Mouse (Mus musculus): Measurements from ENCODE around the gene Icam1. TPM values are rescaled to one million over a fixed set of nuclear protein-coding genes. Genes with fewer than 3 reads are reported as not detected.

The Icam1 gene
- polyA plus RNA-seq, 1 experiment from 2014 or later = 5.5 TPM

- Histone ChIP-seq H3K27ac (replicated peaks; ENCODE audit: low read depth, low read length) (no peak overlapping the region), H3K27me3 (ENCODE audit: control insufficient read depth, insufficient read depth, low read length) (no peaks in the 10 kb centered on the region), H3K4me3 (ENCODE audit: low read depth, low read length) (peak overlapping the region; percentile 86), H3K36me3 (ENCODE audit: control insufficient read depth, insufficient read depth, low read length) (peaks cover 22% of the 10 kb centered on the region), H3K9me3 (ENCODE audit: control insufficient read depth, low read length) (no peaks in the 10 kb centered on the region), H3K9ac (ENCODE audit: low read length) (peak overlapping the region; percentile 92), H3K4me2 (ENCODE audit: low read depth, severe bottlenecking) (peak overlapping the region; percentile 70), H3K4me1 (ENCODE audit: control insufficient read depth, insufficient read depth, low read length) (peaks cover 4% of the 10 kb centered on the region; the same call in 1 of the 2 replicates)
- peak; percentile 7 for ATAC-seq (ENCODE audit: insufficient number of reproducible peaks, low FRiP score, low TSS enrichment, low read depth)
- 21% methylated on average over 4 of the region's 4 CpGs for WGBS
- DNase-seq (ENCODE audit: low spot score) = no peak
Observed at GRCm38 (mm10) chr9:21072641-21073040, 56.9 kb downstream of the Icam1 start.

GRCm38 (mm10) chr9:21073044-21073840, 57.5 kb downstream of the Icam1 start, which contains the start of the genes Gm49373 and Fdx1l:
Gene Gm49373 (minus strand): TSS chr9:21073096.
Gene Fdx1l (minus strand): TSS chr9:21073614.
- ATAC-seq (ENCODE audit: insufficient number of reproducible peaks, low FRiP score, low TSS enrichment, low read depth) (peak; percentile 87), DNase-seq (ENCODE audit: low spot score) (peak; percentile 91)
- Histone ChIP-seq H3K36me3 (ENCODE audit: control insufficient read depth, insufficient read depth, low read length) (peaks cover 20% of the 10 kb centered on the region), H3K9ac (ENCODE audit: low read length) (peak within 1 kb of the TSS; percentile 92), H3K4me1 (ENCODE audit: control insufficient read depth, insufficient read depth, low read length) (peaks cover 4% of the 10 kb centered on the region; the same call in 1 of the 2 replicates), H3K4me3 (ENCODE audit: low read depth, low read length) (peak within 1 kb of the TSS; percentile 86), H3K27me3 (ENCODE audit: control insufficient read depth, insufficient read depth, low read length) (no peaks in the 10 kb centered on the region), H3K4me2 (ENCODE audit: low read depth, severe bottlenecking) (peak within 1 kb of the TSS; percentile 70), H3K9me3 (ENCODE audit: control insufficient read depth, low read length) (no peaks in the 10 kb centered on the region), H3K27ac (replicated peaks; ENCODE audit: low read depth, low read length) (peak within 1 kb of the TSS; percentile 8; the same call in 1 of the 2 replicates)
- WGBS = 3% methylated on average over 56 of the region's 58 CpGs

GRCm38 (mm10) chr9:21074173-21074572, 58.4 kb downstream of the Icam1 start:
- Histone ChIP-seq H3K27ac (replicated peaks; ENCODE audit: low read depth, low read length) (no peak overlapping the region), H3K27me3 (ENCODE audit: control insufficient read depth, insufficient read depth, low read length) (no peaks in the 10 kb centered on the region), H3K4me3 (ENCODE audit: low read depth, low read length) (no peak overlapping the region), H3K9me3 (ENCODE audit: control insufficient read depth, low read length) (no peaks in the 10 kb centered on the region), H3K9ac (ENCODE audit: low read length) (no peak overlapping the region; the same call in 1 of the 2 replicates), H3K4me2 (ENCODE audit: low read depth, severe bottlenecking) (no peak overlapping the region), H3K36me3 (ENCODE audit: control insufficient read depth, insufficient read depth, low read length) (peaks cover 29% of the 10 kb centered on the region), H3K4me1 (ENCODE audit: control insufficient read depth, insufficient read depth, low read length) (peaks cover 4% of the 10 kb centered on the region; the same call in 1 of the 2 replicates)
- DNase-seq (ENCODE audit: low spot score) (no peak), ATAC-seq (ENCODE audit: insufficient number of reproducible peaks, low FRiP score, low TSS enrichment, low read depth) (no peak)
- 87% methylated on average over 1 of the region's 1 CpGs for WGBS

- H3K4me1 ChIP-seq (ENCODE audit: control insufficient read depth, insufficient read depth, low read length) = peaks cover 4% of the 10 kb centered on the region; the same call in 1 of the 2 replicates
- 87% methylated on average over 3 of the region's 3 CpGs for WGBS
- no peak for DNase-seq (ENCODE audit: low spot score)
- ATAC-seq (ENCODE audit: insufficient number of reproducible peaks, low FRiP score, low TSS enrichment, low read depth) = no peak
- H3K9ac ChIP-seq (ENCODE audit: low read length) = no peak overlapping the region
- H3K36me3 ChIP-seq (ENCODE audit: control insufficient read depth, insufficient read depth, low read length) = peaks cover 43% of the 10 kb centered on the region
- no peak overlapping the region for H3K27ac ChIP-seq (replicated peaks; ENCODE audit: low read depth, low read length)
- no peak overlapping the region for H3K4me2 ChIP-seq (ENCODE audit: low read depth, severe bottlenecking)
- no peaks in the 10 kb centered on the region for H3K9me3 ChIP-seq (ENCODE audit: control insufficient read depth, low read length)
- no peak overlapping the region for H3K4me3 ChIP-seq (ENCODE audit: low read depth, low read length)
- no peaks in the 10 kb centered on the region for H3K27me3 ChIP-seq (ENCODE audit: control insufficient read depth, insufficient read depth, low read length)
Observed at GRCm38 (mm10) chr9:21075625-21076024, 59.8 kb downstream of the Icam1 start.

MicroRNA genes within 50 kb of the gene (microRNA counts, 519-probe panel; counts per million panel counts)
- 3,925 counts per million, percentile 56 among the panel's probes with 10 or more counts for microRNA mmu-miR-1900

Small RNA genes within 50 kb of the gene (microRNA-seq; reads per million reads assigned to microRNA genes)
- gene Mir1900 = not detected
- gene Mir7082 = 2.7 reads per million

Other genes with a start within 250 kb of the Icam1 start
- 0.21 TPM in 1 of 2 replicates, not detected in the other for gene Col5a3, start 200.9 kb upstream of the Icam1 start, polyA plus RNA-seq (2014; fragmentation: Nextera tagmentation; extraction: Ambion mirVana)
- gene Rdh8, start 197.5 kb upstream of the Icam1 start, polyA plus RNA-seq (2014; fragmentation: Nextera tagmentation; extraction: Ambion mirVana) = not detected in 2 replicates
- 1.2 and 1.4 TPM in 2 replicates for gene A230050P20Rik, start 147.3 kb upstream of the Icam1 start, polyA plus RNA-seq (2014; fragmentation: Nextera tagmentation; extraction: Ambion mirVana)
- gene Angptl6, start 136.3 kb upstream of the Icam1 start, polyA plus RNA-seq (2014; fragmentation: Nextera tagmentation; extraction: Ambion mirVana) = 2.6 TPM in 2 replicates
- gene Ppan, start 127.8 kb upstream of the Icam1 start, polyA plus RNA-seq (2014; fragmentation: Nextera tagmentation; extraction: Ambion mirVana) = 83.9 and 87.3 TPM in 2 replicates
- 377 and 383 TPM in 2 replicates for gene Eif3g, start 117.4 kb upstream of the Icam1 start, polyA plus RNA-seq (2014; fragmentation: Nextera tagmentation; extraction: Ambion mirVana)
- 95.7 and 95.8 TPM in 2 replicates for gene Dnmt1, start 56.1 kb upstream of the Icam1 start, polyA plus RNA-seq (2014; fragmentation: Nextera tagmentation; extraction: Ambion mirVana)
- 46.5 and 52.8 TPM in 2 replicates for gene S1pr2, start 39.2 kb upstream of the Icam1 start, polyA plus RNA-seq (2014; fragmentation: Nextera tagmentation; extraction: Ambion mirVana)
- 163 and 169 TPM in 2 replicates for gene Mrpl4, start 13.2 kb upstream of the Icam1 start, polyA plus RNA-seq (2014; fragmentation: Nextera tagmentation; extraction: Ambion mirVana)
- gene Icam4, start 13.4 kb downstream of the Icam1 start, polyA plus RNA-seq (2014; fragmentation: Nextera tagmentation; extraction: Ambion mirVana) = 3.6 and 5.3 TPM in 2 replicates
- not detected in 2 replicates for gene Icam5, start 16.1 kb downstream of the Icam1 start, polyA plus RNA-seq (2014; fragmentation: Nextera tagmentation; extraction: Ambion mirVana)
- gene Zglp1, start 51.1 kb downstream of the Icam1 start, polyA plus RNA-seq (2014; fragmentation: Nextera tagmentation; extraction: Ambion mirVana) = 1.4 and 2.4 TPM in 2 replicates
- 0.27 and 0.52 TPM in 2 replicates for gene Gm49373, start 57.1 kb downstream of the Icam1 start, polyA plus RNA-seq (2014; fragmentation: Nextera tagmentation; extraction: Ambion mirVana)
- 57.5 and 60.1 TPM in 2 replicates for gene Fdx1l, start 57.6 kb downstream of the Icam1 start, polyA plus RNA-seq (2014; fragmentation: Nextera tagmentation; extraction: Ambion mirVana)
- gene Gm38431, start 76.0 kb downstream of the Icam1 start, polyA plus RNA-seq (2014; fragmentation: Nextera tagmentation; extraction: Ambion mirVana) = 4.1 TPM in 2 replicates
- gene Raver1, start 76.0 kb downstream of the Icam1 start, polyA plus RNA-seq (2014; fragmentation: Nextera tagmentation; extraction: Ambion mirVana) = 99.1 and 104 TPM in 2 replicates
- gene Tyk2, start 115.3 kb downstream of the Icam1 start, polyA plus RNA-seq (2014; fragmentation: Nextera tagmentation; extraction: Ambion mirVana) = 8.1 and 9.7 TPM in 2 replicates
- 407 and 424 TPM in 2 replicates for gene Cdc37, start 134.0 kb downstream of the Icam1 start, polyA plus RNA-seq (2014; fragmentation: Nextera tagmentation; extraction: Ambion mirVana)
- gene Pde4a, start 149.7 kb downstream of the Icam1 start, polyA plus RNA-seq (2014; fragmentation: Nextera tagmentation; extraction: Ambion mirVana) = 3.3 and 5.3 TPM in 2 replicates
- gene Keap1, start 223.4 kb downstream of the Icam1 start, polyA plus RNA-seq (2014; fragmentation: Nextera tagmentation; extraction: Ambion mirVana) = 31.1 and 35.2 TPM in 2 replicates
- 0.38 and 0.39 TPM in 2 replicates for gene S1pr5, start 232.5 kb downstream of the Icam1 start, polyA plus RNA-seq (2014; fragmentation: Nextera tagmentation; extraction: Ambion mirVana)
- 29.5 and 31.9 TPM in 2 replicates for gene Atg4d, start 249.3 kb downstream of the Icam1 start, polyA plus RNA-seq (2014; fragmentation: Nextera tagmentation; extraction: Ambion mirVana)

Measured in limb, embryonic 11.5 days (tissue).